Mouse (Mus musculus) midbrain, embryonic 14.5 days (tissue): Measurements from ENCODE around the gene App. TPM values are rescaled to one million over a fixed set of nuclear protein-coding genes. Genes with fewer than 3 reads are reported as not detected.

Experiments used
- ATAC-seq: fragments of 200-750 bp; cut with Nextera tagmentation; 2 replicates; pipeline ENCODE4 v1.8.0; 2017; ENCODE audit warnings: moderate number of reproducible peaks, moderate library complexity; ENCODE audit not compliant: low FRiP score, low TSS enrichment
- DNase-seq: peaks from one replicate; pipeline ENCODE4 v3.0.0-alpha.2; 2015
- H3K27ac ChIP-seq: fragments of 300-500 bp; sonication (generic); replicated peaks from 2 replicates; pipeline ENCODE4 v1.5.1; 2014; ENCODE audit warnings: mild to moderate bottlenecking, low read depth, low read length, moderate library complexity
- H3K27me3 ChIP-seq: fragments of 300-500 bp; sonication (generic); 2 replicates; pipeline ENCODE4 v1.6.1; 2014; ENCODE audit warnings: low read length, control low read depth, mixed read lengths; ENCODE audit not compliant: control insufficient read depth, insufficient read depth
- H3K36me3 ChIP-seq: fragments of 300-500 bp; sonication (generic); 2 replicates; pipeline ENCODE4 v1.6.1; 2014; ENCODE audit warnings: low read length, control low read depth; ENCODE audit not compliant: control insufficient read depth, insufficient read depth
- H3K4me1 ChIP-seq: fragments of 300-500 bp; sonication (generic); 2 replicates; pipeline ENCODE4 v1.6.1; 2014; ENCODE audit warnings: mild to moderate bottlenecking, antibody characterized with exemption, low read length, control low read depth; ENCODE audit not compliant: control insufficient read depth, insufficient read depth
- H3K4me2 ChIP-seq: fragments of 300-500 bp; sonication (generic); 2 replicates; pipeline ENCODE4 v1.6.1; 2014; ENCODE audit warnings: mild to moderate bottlenecking, low read length, moderate library complexity
- H3K4me3 ChIP-seq: fragments of 300-500 bp; sonication (generic); replicated peaks from 2 replicates; pipeline ENCODE4 v1.5.1; 2014; ENCODE audit warnings: low read depth, low read length
- H3K9ac ChIP-seq: fragments of 300-500 bp; sonication (generic); replicated peaks from 2 replicates; pipeline ENCODE4 v1.6.1; 2014; ENCODE audit warnings: mild to moderate bottlenecking, low read length, moderate library complexity
- H3K9me3 ChIP-seq: fragments of 300-500 bp; sonication (generic); 2 replicates; pipeline ENCODE4 v1.6.1; 2016; ENCODE audit warnings: low read length, control low read depth, mixed read lengths; ENCODE audit not compliant: control insufficient read depth
- WGBS: fragments of 180-500 bp; shearing (Covaris S2); extraction: QIAGEN DNeasy Blood & Tissue Kit; methylation state at CpG from one replicate; pipeline ENCODE4 v1.1.7; 2014; 5-methylcytosine and 5-hydroxymethylcytosine counted together
- polyA plus RNA-seq: library from polyadenylated mRNA; unstranded; fragments of >200 nt; fragmentation: Nextera tagmentation; extraction: Ambion mirVana; gene quantifications from 2 replicates; pipeline ENCODE4 v1.2.1, GENCODE M21; 2014

Gene App
- polyA plus RNA-seq, 1 experiment from 2014 or later, result 339 TPM

GRCm38 (mm10) chr16:85019273-85019672, 154.3 kb downstream of the App start:
- ATAC-seq, result no peak
- H3K27ac ChIP-seq, result peak overlapping the region; percentile 65

GRCm38 (mm10) chr16:85017845-85018244, 155.7 kb downstream of the App start:
- DNase-seq, result peak; percentile 53
- Histone ChIP-seq H3K4me1 (peaks cover 17% of the 10 kb centered on the region; the same call in 1 of the 2 replicates), H3K4me3 (no peak overlapping the region), H3K4me2 (no peak overlapping the region), H3K27ac (no peak overlapping the region), H3K27me3 (no peaks in the 10 kb centered on the region), H3K36me3 (peaks cover 26% of the 10 kb centered on the region), H3K9ac (no peak overlapping the region), H3K9me3 (no peaks in the 10 kb centered on the region)
- WGBS, result 45% methylated on average over 7 of the region's 7 CpGs
- peak; percentile 67; the same call in 1 of the 2 replicates for ATAC-seq

More at GRCm38 (mm10) chr16:85019273-85019672, 154.3 kb downstream of the App start:
- H3K4me1 ChIP-seq, result peaks cover 17% of the 10 kb centered on the region; the same call in 1 of the 2 replicates
- no peak overlapping the region for H3K9ac ChIP-seq
- no peaks in the 10 kb centered on the region for H3K9me3 ChIP-seq
- WGBS, result 42% methylated on average over 5 of the region's 5 CpGs
- DNase-seq, result no peak
- no peak overlapping the region for H3K4me3 ChIP-seq
- no peaks in the 10 kb centered on the region for H3K27me3 ChIP-seq
- no peak overlapping the region for H3K4me2 ChIP-seq
- peaks cover 26% of the 10 kb centered on the region for H3K36me3 ChIP-seq

GRCm38 (mm10) chr16:85012695-85013094, 160.9 kb downstream of the App start:
- Histone ChIP-seq H3K9ac (no peak overlapping the region), H3K9me3 (no peaks in the 10 kb centered on the region), H3K36me3 (peaks cover 55% of the 10 kb centered on the region), H3K4me2 (no peak overlapping the region), H3K4me1 (no peaks in the 10 kb centered on the region), H3K4me3 (no peak overlapping the region), H3K27me3 (no peaks in the 10 kb centered on the region), H3K27ac (no peak overlapping the region)
- no peak for ATAC-seq
- 94% methylated on average over 3 of the region's 3 CpGs for WGBS
- DNase-seq, result no peak

GRCm38 (mm10) chr16:85012172-85012571, 161.4 kb downstream of the App start:
- H3K4me2 ChIP-seq, result no peak overlapping the region
- no peak for DNase-seq
- no peak overlapping the region for H3K4me3 ChIP-seq
- no peaks in the 10 kb centered on the region for H3K27me3 ChIP-seq
- peaks cover 55% of the 10 kb centered on the region for H3K36me3 ChIP-seq
- no peak overlapping the region for H3K9ac ChIP-seq
- no peak overlapping the region for H3K27ac ChIP-seq
- no peak for ATAC-seq
- H3K4me1 ChIP-seq, result no peaks in the 10 kb centered on the region
- no peaks in the 10 kb centered on the region for H3K9me3 ChIP-seq
- 96% methylated on average over 5 of the region's 5 CpGs for WGBS

- no peaks in the 10 kb centered on the region for H3K4me1 ChIP-seq
- no peaks in the 10 kb centered on the region for H3K27me3 ChIP-seq
- no peak for ATAC-seq
- H3K36me3 ChIP-seq, result peaks cover 55% of the 10 kb centered on the region
- WGBS, result 98% methylated on average over 2 of the region's 2 CpGs
- no peak overlapping the region for H3K9ac ChIP-seq
- H3K4me2 ChIP-seq, result no peak overlapping the region
- no peak for DNase-seq
- no peak overlapping the region for H3K4me3 ChIP-seq
- no peak overlapping the region for H3K27ac ChIP-seq
- H3K9me3 ChIP-seq, result no peaks in the 10 kb centered on the region
Measured at GRCm38 (mm10) chr16:85010651-85011050, 162.9 kb downstream of the App start.

- Histone ChIP-seq H3K9me3 (no peaks in the 10 kb centered on the region), H3K4me3 (no peak overlapping the region), H3K9ac (no peak overlapping the region), H3K27me3 (no peaks in the 10 kb centered on the region), H3K4me1 (no peaks in the 10 kb centered on the region), H3K36me3 (peaks cover 41% of the 10 kb centered on the region), H3K27ac (no peak overlapping the region), H3K4me2 (no peak overlapping the region)
- 50% methylated on average over 9 of the region's 9 CpGs for WGBS
- ATAC-seq, result no peak
- no peak for DNase-seq
Measured at GRCm38 (mm10) chr16:85008866-85009645, 164.5 kb downstream of the App start.

GRCm38 (mm10) chr16:85001939-85002556, 171.5 kb downstream of the App start:
- no peak for DNase-seq
- Histone ChIP-seq H3K9ac (no peak overlapping the region), H3K4me3 (no peak overlapping the region), H3K27me3 (no peaks in the 10 kb centered on the region), H3K4me1 (no peaks in the 10 kb centered on the region), H3K27ac (no peak overlapping the region), H3K36me3 (peaks cover 21% of the 10 kb centered on the region), H3K9me3 (no peaks in the 10 kb centered on the region), H3K4me2 (no peak overlapping the region)
- no peak for ATAC-seq
- 92% methylated on average over 5 of the region's 5 CpGs for WGBS

- no peaks in the 10 kb centered on the region for H3K4me1 ChIP-seq
- 91% methylated on average over 7 of the region's 7 CpGs for WGBS
- no peak for ATAC-seq
Measured at GRCm38 (mm10) chr16:85000304-85000703, 173.3 kb downstream of the App start.

GRCm38 (mm10) chr16:84997551-84997950, 176.0 kb downstream of the App start:
- no peak overlapping the region for H3K4me3 ChIP-seq
- WGBS, result 87% methylated on average over 3 of the region's 3 CpGs
- no peak for DNase-seq
- H3K9ac ChIP-seq, result no peak overlapping the region
- no peaks in the 10 kb centered on the region for H3K4me1 ChIP-seq
- H3K4me2 ChIP-seq, result no peak overlapping the region
- no peak overlapping the region for H3K27ac ChIP-seq
- H3K36me3 ChIP-seq, result peaks cover 24% of the 10 kb centered on the region
- no peaks in the 10 kb centered on the region for H3K9me3 ChIP-seq
- ATAC-seq, result no peak
- no peaks in the 10 kb centered on the region for H3K27me3 ChIP-seq

More at GRCm38 (mm10) chr16:85000304-85000703, 173.3 kb downstream of the App start:
- Histone ChIP-seq H3K9ac (no peak overlapping the region), H3K9me3 (no peaks in the 10 kb centered on the region), H3K36me3 (peaks cover 25% of the 10 kb centered on the region), H3K27me3 (no peaks in the 10 kb centered on the region), H3K4me3 (no peak overlapping the region), H3K27ac (no peak overlapping the region), H3K4me2 (no peak overlapping the region)
- no peak for DNase-seq
